Mouse (Mus musculus) neutrophil, adult 59 days (primary cell): Measurements from ENCODE around the gene Gm7849. TPM values are rescaled to one million over a fixed set of nuclear protein-coding genes. Genes with fewer than 3 reads are reported as not detected.

Source experiments
- total RNA-seq, 2 experiments: library from RNA; stranded (reverse); gene quantifications; 1 replicate in 1 of 2; 2 replicates in 1 of 2; pipeline ENCODE4 v1.2.4; 2023

The Gm7849 gene
- not detected for total RNA-seq

DNA sequence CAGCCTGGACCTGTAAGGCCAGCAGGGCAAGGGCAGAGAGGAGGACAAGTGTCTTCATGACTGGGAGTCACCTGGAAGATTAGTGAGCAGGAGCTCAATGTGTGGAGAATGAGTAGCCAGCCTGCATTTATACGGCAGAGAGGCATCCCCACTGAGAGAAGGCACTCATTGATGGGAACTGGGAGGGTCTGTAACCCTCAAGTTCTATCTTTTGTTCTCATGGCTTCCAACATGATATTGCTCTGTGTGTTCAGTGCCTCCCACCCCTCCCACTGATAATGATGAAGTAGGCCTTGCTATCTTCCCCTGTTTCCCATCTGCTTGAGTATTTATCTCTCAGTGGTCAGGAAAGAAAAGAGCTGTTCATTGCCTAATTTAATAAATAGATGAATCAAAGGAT is at the start of gene Gm7849:
Gene Gm7849, minus strand, starts transcription at position 101 of the 400 bp plus-strand sequence.

DNA sequence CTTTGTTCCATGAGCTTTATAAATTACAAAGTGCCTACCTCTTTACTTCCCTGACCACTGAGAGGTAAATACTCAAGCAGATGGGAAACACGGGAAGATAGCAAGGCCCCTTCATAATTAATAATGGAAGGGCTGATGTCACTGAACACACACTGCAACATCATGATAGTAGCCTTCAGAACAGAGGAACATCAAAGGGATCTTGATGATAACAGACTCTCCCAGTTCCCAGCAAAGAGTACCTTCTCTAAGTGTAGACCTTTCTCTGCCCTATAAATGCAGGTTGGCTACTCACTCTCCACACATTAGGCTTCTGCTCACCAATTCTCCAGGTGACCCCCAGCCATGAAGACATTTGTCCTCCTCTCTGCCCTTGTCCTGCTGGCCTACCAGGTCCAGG is 29.2 kb downstream of the Gm7849 start, which contains the start of gene Defa36:
Gene Defa36, plus strand, starts transcription at position 301 of the 400 bp plus-strand sequence.

Other genes with a start within 250 kb of the Gm7849 start
- not detected for gene Gm15292, start 206.8 kb downstream of the Gm7849 start, total RNA-seq
- gene Defa27, start 141.0 kb downstream of the Gm7849 start, total RNA-seq: not detected
- gene Defa29, start 129.5 kb downstream of the Gm7849 start, total RNA-seq: not detected
- gene Defa2, start 78.0 kb downstream of the Gm7849 start, total RNA-seq: not detected
- not detected for gene Defa33, start 64.7 kb downstream of the Gm7849 start, total RNA-seq
- not detected for gene Defa36, start 29.1 kb downstream of the Gm7849 start, total RNA-seq
- not detected for gene Defa20, start 52.7 kb upstream of the Gm7849 start, total RNA-seq
- gene Defa32, start 72.5 kb upstream of the Gm7849 start, total RNA-seq: not detected
- not detected for gene Defa37, start 108.8 kb upstream of the Gm7849 start, total RNA-seq
- not detected for gene Defa28, start 126.4 kb upstream of the Gm7849 start, total RNA-seq
- not detected for gene Gm7861, start 137.9 kb upstream of the Gm7849 start, total RNA-seq
- not detected for gene Defa26, start 161.6 kb upstream of the Gm7849 start, total RNA-seq
- gene Defa17, start 199.2 kb upstream of the Gm7849 start, total RNA-seq: not detected
- gene Defa34, start 209.2 kb upstream of the Gm7849 start, total RNA-seq: not detected
- gene AY761184, start 247.1 kb upstream of the Gm7849 start, total RNA-seq: not detected